Mouse (Mus musculus): ENCODE results near the gene Cyb5b.

The Cyb5b gene

GRCm38 (mm10) chr8:107150404-107151157, at the start of gene Cyb5b:
Gene Cyb5b, plus strand, starts transcription at chr8:107150640.
- in situ Hi-C loops (cut with MboI, MseI) = loop anchor here in 1 of 2 experiments (5.0 kb wide), 1 partner anchor 38 kb away; no protein-coding TSS in a partner anchor

- in situ Hi-C loops (cut with MboI, MseI) = loop anchor here in 1 of 2 experiments (10.0 kb wide), 1 partner anchor 220 kb away; no protein-coding TSS in a partner anchor
These were observed 45.9 kb upstream of the Cyb5b start for GRCm38 (mm10) chr8:107104547-107104946.

- in situ Hi-C loops (cut with MboI, MseI) = loop anchor here (5.0 to 10.0 kb wide), 2 partner anchors 214 to 217 kb away; no protein-coding TSS in a partner anchor
These were observed 42.4 kb upstream of the Cyb5b start for GRCm38 (mm10) chr8:107108089-107108488.

GRCm38 (mm10) chr8:107108978-107109720, 41.3 kb upstream of the Cyb5b start:
- in situ Hi-C loops (cut with MboI, MseI) = loop anchor here (5.0 to 10.0 kb wide), 2 partner anchors 213 to 216 kb away; no protein-coding TSS in a partner anchor

GRCm38 (mm10) chr8:107109816-107110435, 40.5 kb upstream of the Cyb5b start:
- in situ Hi-C loops (cut with MboI, MseI) = loop anchor here (5.0 to 10.0 kb wide), 4 partner anchors 42 to 1875 kb away; partner anchors contain the start of gene Cyb5b (in 1 of the 2)

GRCm38 (mm10) chr8:107110629-107111330, 39.7 kb upstream of the Cyb5b start:
- in situ Hi-C loops (cut with MboI, MseI) = loop anchor here (5.0 to 10.0 kb wide), 2 partner anchors 42 to 1874 kb away; partner anchors contain the start of gene Cyb5b (in 1 of the 2)

GRCm38 (mm10) chr8:107111340-107112105, 38.9 kb upstream of the Cyb5b start:
- in situ Hi-C loops (cut with MboI, MseI) = loop anchor here (5.0 to 10.0 kb wide), 2 partner anchors 41 to 1873 kb away; partner anchors contain the start of gene Cyb5b (in 1 of the 2)

- in situ Hi-C loops (cut with MboI, MseI) = loop anchor here (5.0 to 10.0 kb wide), 2 partner anchors 39 to 1872 kb away; partner anchors contain the start of gene Cyb5b (in 1 of the 2)
These were observed 37.2 kb upstream of the Cyb5b start for GRCm38 (mm10) chr8:107113209-107113608.

GRCm38 (mm10) chr8:107114150-107115007, 36.1 kb upstream of the Cyb5b start:
- in situ Hi-C loops (cut with MboI, MseI) = loop anchor here (5.0 to 10.0 kb wide), 2 partner anchors 38 to 1870 kb away; partner anchors contain the start of gene Cyb5b (in 1 of the 2)

GRCm38 (mm10) chr8:107115008-107115320, 35.5 kb upstream of the Cyb5b start:
- in situ Hi-C loops (cut with MboI, MseI) = loop anchor here in 1 of 2 experiments (10.0 kb wide), 1 partner anchor 1870 kb away; no protein-coding TSS in a partner anchor

GRCm38 (mm10) chr8:107116023-107116422, 34.4 kb upstream of the Cyb5b start:
- in situ Hi-C loops (cut with MboI, MseI) = loop anchor here in 1 of 2 experiments (10.0 kb wide), 1 partner anchor 1869 kb away; no protein-coding TSS in a partner anchor

GRCm38 (mm10) chr8:107117019-107117418, 33.4 kb upstream of the Cyb5b start:
- in situ Hi-C loops (cut with MboI, MseI) = loop anchor here in 1 of 2 experiments (10.0 kb wide), 1 partner anchor 1868 kb away; no protein-coding TSS in a partner anchor

GRCm38 (mm10) chr8:107118803-107119233, 31.6 kb upstream of the Cyb5b start:
- in situ Hi-C loops (cut with MboI, MseI) = loop anchor here in 1 of 2 experiments (10.0 kb wide), 1 partner anchor 1866 kb away; no protein-coding TSS in a partner anchor

- in situ Hi-C loops (cut with MboI, MseI) = loop anchor here in 1 of 2 experiments (10.0 kb wide), 1 partner anchor 1865 kb away; no protein-coding TSS in a partner anchor
These were observed 31.0 kb upstream of the Cyb5b start for GRCm38 (mm10) chr8:107119412-107119811.

GRCm38 (mm10) chr8:107120806-107121205, 29.6 kb upstream of the Cyb5b start:
- in situ Hi-C loops (cut with MboI, MseI) = no loop called here

- in situ Hi-C loops (cut with MboI, MseI) = no loop called here
These were observed 28.7 kb upstream of the Cyb5b start for GRCm38 (mm10) chr8:107121681-107122291.

- in situ Hi-C loops (cut with MboI, MseI) = no loop called here
These were observed 27.3 kb upstream of the Cyb5b start for GRCm38 (mm10) chr8:107123063-107123614.

GRCm38 (mm10) chr8:107124343-107124742, 26.1 kb upstream of the Cyb5b start:
- in situ Hi-C loops (cut with MboI, MseI) = no loop called here
